8 mouse cellular contexts compared by ENCODE assay signal in the genomic region with DNA sequence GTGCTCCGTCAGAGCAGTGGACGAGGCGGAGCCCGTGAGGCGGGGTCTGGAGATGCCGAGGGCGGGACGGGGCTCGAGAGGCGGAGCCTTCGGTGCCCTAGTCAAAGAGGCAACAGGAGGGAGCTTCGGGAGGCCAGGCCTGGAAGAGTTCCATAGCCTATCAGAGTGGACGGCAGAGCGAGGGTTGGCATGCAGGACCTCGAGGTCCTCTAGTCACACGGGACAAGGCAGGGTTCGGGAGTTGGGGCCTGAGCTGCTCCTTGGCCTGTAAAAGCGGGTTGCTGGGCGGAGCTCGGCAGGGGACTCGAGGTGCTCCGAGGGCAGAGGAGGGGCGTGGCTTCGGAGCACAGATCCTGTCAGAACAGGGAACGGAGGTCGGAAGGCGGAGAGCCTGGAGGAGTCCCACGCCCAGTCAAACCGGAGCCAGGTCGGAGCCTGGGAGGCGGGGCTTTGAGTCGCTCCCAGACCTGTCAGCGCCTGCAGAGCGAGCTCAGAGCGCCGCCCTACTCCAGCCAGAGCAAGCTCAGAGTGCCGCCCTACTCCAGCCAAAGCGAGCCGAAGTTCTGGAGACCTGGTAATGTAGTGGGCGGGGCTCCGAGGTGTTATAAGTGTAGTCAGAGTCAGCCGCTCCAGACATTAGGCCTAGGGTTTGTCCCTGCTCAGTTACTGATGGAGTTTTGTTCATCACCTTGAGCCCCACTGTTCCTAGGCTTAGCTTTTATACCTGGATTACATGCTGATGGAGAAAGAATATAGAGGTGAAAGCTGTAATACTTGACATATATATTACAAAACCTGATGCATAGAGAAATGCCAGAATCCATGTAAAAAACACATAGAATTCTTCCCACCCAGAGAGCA. TPM values are rescaled to one million over a fixed set of nuclear protein-coding genes. Genes with fewer than 3 reads are reported as not detected.
DNase-seq lines count a peak whose midpoint lies in the region; ATAC-seq lines count a peak whose summit lies in the region.

A gene (minus strand): TSS at position 27 of the 861 bp plus-strand sequence.

- H3K4me2 ChIP-seq in forebrain, embryonic 14.5 days (ENCODE audit: low read length): peak within 1 kb of the TSS; percentile 63
- H3K4me2 ChIP-seq in neural tube, embryonic 15.5 days: peak within 1 kb of the TSS; percentile 65

- H3K27ac ChIP-seq in forebrain, embryonic 14.5 days (ENCODE audit: low read depth, low read length): peak within 1 kb of the TSS; percentile 82
- H3K27ac ChIP-seq in neural tube, embryonic 15.5 days (replicated peaks): peak within 1 kb of the TSS; percentile 92

- no peaks in the 10 kb centered on the region for H3K36me3 ChIP-seq in forebrain, embryonic 14.5 days (ENCODE audit: control insufficient read depth, insufficient read depth, low read length)
- H3K36me3 ChIP-seq in neural tube, embryonic 15.5 days: no peaks in the 10 kb centered on the region

- H3K4me1 ChIP-seq in forebrain, embryonic 14.5 days (ENCODE audit: control insufficient read depth, insufficient read depth, low read length): peaks cover 5% of the 10 kb centered on the region; the same call in 1 of the 2 replicates
- peaks cover 16% of the 10 kb centered on the region for H3K4me1 ChIP-seq in neural tube, embryonic 15.5 days

- H3K4me3 ChIP-seq in forebrain, embryonic 14.5 days (ENCODE audit: low read depth, low read length): peak within 1 kb of the TSS; percentile 68
- H3K4me3 ChIP-seq in neural tube, embryonic 15.5 days (replicated peaks): peak within 1 kb of the TSS; percentile 79

- peak; percentile 98 for DNase-seq in ES-CJ7 (ENCODE audit: low read depth, low spot score)
- peak; percentile 98 for DNase-seq in cerebellum, adult 11 months
- peak; percentile 96 for DNase-seq in forebrain, embryonic 14.5 days (ENCODE audit: low spot score)
- peak; percentile 94 to 96 for DNase-seq in heart, postnatal 14 days
- DNase-seq in layer of hippocampus, adult 11-12 months (ENCODE audit: low spot score): peak; percentile 94
- DNase-seq in lung, adult 18-20 months: peak; percentile 98 to 99
- peak; percentile 94 for DNase-seq in testis, postnatal 14 days (ENCODE audit: low spot score)

- under 1% methylated on average over 42 of the region's 42 CpGs for WGBS in forebrain, embryonic 14.5 days
- WGBS in neural tube, embryonic 15.5 days: under 1% methylated on average over 41 of the region's 42 CpGs

- peak within 1 kb of the TSS; percentile 89 for H3K9ac ChIP-seq in forebrain, embryonic 14.5 days (ENCODE audit: low read length)
- peak within 1 kb of the TSS; percentile 82 for H3K9ac ChIP-seq in neural tube, embryonic 15.5 days (replicated peaks)

- ATAC-seq in forebrain, embryonic 14.5 days: peak; percentile 98
- peak; percentile 98 for ATAC-seq in neural tube, embryonic 15.5 days (ENCODE audit: low FRiP score)

- intact Hi-C loops in heart, postnatal 14 days (cut with DNase I): no loop called here

- no peaks in the 10 kb centered on the region for H3K9me3 ChIP-seq in forebrain, embryonic 14.5 days (replicated peaks; ENCODE audit: control insufficient read depth, low read length)
- no peaks in the 10 kb centered on the region for H3K9me3 ChIP-seq in neural tube, embryonic 15.5 days (replicated peaks)

- no peaks in the 10 kb centered on the region for H3K27me3 ChIP-seq in forebrain, embryonic 14.5 days (replicated peaks; ENCODE audit: control insufficient read depth, insufficient read depth, low read length)
- no peaks in the 10 kb centered on the region for H3K27me3 ChIP-seq in neural tube, embryonic 15.5 days (replicated peaks)

RNA-seq across cellular contexts. Expression of the gene that starts here (rescaled TPM):
- polyA plus RNA-seq in forebrain, embryonic 14.5 days (2014; fragmentation: Nextera tagmentation; extraction: Ambion mirVana): 30.2 and 33.0 TPM in 2 replicates
- total RNA-seq in heart, postnatal 14 days (2021): 1 to 10 TPM; 5.8 to 7.0 TPM
- polyA plus RNA-seq in neural tube, embryonic 15.5 days (2015; fragmentation: Nextera tagmentation; extraction: Ambion mirVana): 16.7 and 18.7 TPM in 2 replicates

Comparison
In these comparisons a context has a peak if more than half of its experiments do, and no peak if none do; other contexts are left out.
1. Peak in every context shown above with its lines: DNase-seq, ATAC-seq, H3K4me3 ChIP-seq and H3K27ac ChIP-seq.